Mouse (Mus musculus): ENCODE results near the gene Tmem59l.

Gene Tmem59l

GRCm38 (mm10) chr8:70486941-70487520, at the start of gene Tmem59l:
TSS of gene Tmem59l (minus strand) at chr8:70487358.
- in situ Hi-C loops (cut with MboI, MseI): no loop called here

- in situ Hi-C loops (cut with MboI, MseI): no loop called here
Observed at GRCm38 (mm10) chr8:70535701-70536100, 48.5 kb upstream of the Tmem59l start.

GRCm38 (mm10) chr8:70535221-70535620, 48.1 kb upstream of the Tmem59l start:
- in situ Hi-C loops (cut with MboI, MseI): no loop called here

GRCm38 (mm10) chr8:70534281-70534680, 47.1 kb upstream of the Tmem59l start:
- in situ Hi-C loops (cut with MboI, MseI): no loop called here

- in situ Hi-C loops (cut with MboI, MseI): no loop called here
Observed at GRCm38 (mm10) chr8:70530314-70530713, 43.2 kb upstream of the Tmem59l start.

GRCm38 (mm10) chr8:70529741-70530161, 42.6 kb upstream of the Tmem59l start:
- in situ Hi-C loops (cut with MboI, MseI): no loop called here

- in situ Hi-C loops (cut with MboI, MseI): no loop called here
Observed at GRCm38 (mm10) chr8:70529299-70529698, 42.1 kb upstream of the Tmem59l start.

- in situ Hi-C loops (cut with MboI, MseI): no loop called here
Observed at GRCm38 (mm10) chr8:70528182-70528797, 41.1 kb upstream of the Tmem59l start.

- in situ Hi-C loops (cut with MboI, MseI): no loop called here
Observed at GRCm38 (mm10) chr8:70527512-70528181, 40.5 kb upstream of the Tmem59l start, which contains the start of the genes Fkbp8 and Kxd1. TSS of gene Fkbp8 (plus strand) at chr8:70527724. TSS of gene Kxd1 (minus strand) at chr8:70527956.

- in situ Hi-C loops (cut with MboI, MseI): no loop called here
Observed at GRCm38 (mm10) chr8:70527111-70527511, 40.0 kb upstream of the Tmem59l start.

GRCm38 (mm10) chr8:70522592-70523403, 35.6 kb upstream of the Tmem59l start:
- in situ Hi-C loops (cut with MboI, MseI): loop anchor here (25.0 kb wide), 1 partner anchor 1140 kb away; the partner anchor contains the start of gene Unc13a

- in situ Hi-C loops (cut with MboI, MseI): loop anchor here (25.0 kb wide), 1 partner anchor 1143 kb away; the partner anchor contains the start of gene Unc13a
Observed at GRCm38 (mm10) chr8:70519606-70520005, 32.4 kb upstream of the Tmem59l start.

- in situ Hi-C loops (cut with MboI, MseI): loop anchor here (25.0 kb wide), 1 partner anchor 1143 kb away; the partner anchor contains the start of gene Unc13a
Observed at GRCm38 (mm10) chr8:70519043-70519442, 31.9 kb upstream of the Tmem59l start.

- in situ Hi-C loops (cut with MboI, MseI): loop anchor here (25.0 kb wide), 1 partner anchor 1144 kb away; the partner anchor contains the start of gene Unc13a
Observed at GRCm38 (mm10) chr8:70517940-70518643, 30.9 kb upstream of the Tmem59l start.

GRCm38 (mm10) chr8:70513441-70513840, 26.3 kb upstream of the Tmem59l start:
- in situ Hi-C loops (cut with MboI, MseI): loop anchor here (25.0 kb wide), 1 partner anchor 1149 kb away; the partner anchor contains the start of gene Unc13a

- in situ Hi-C loops (cut with MboI, MseI): loop anchor here (25.0 kb wide), 1 partner anchor 1150 kb away; the partner anchor contains the start of gene Unc13a
Observed at GRCm38 (mm10) chr8:70512253-70512903, 25.2 kb upstream of the Tmem59l start.

GRCm38 (mm10) chr8:70511770-70512169, 24.6 kb upstream of the Tmem59l start:
- in situ Hi-C loops (cut with MboI, MseI): loop anchor here (25.0 kb wide), 1 partner anchor 1151 kb away; the partner anchor contains the start of gene Unc13a

GRCm38 (mm10) chr8:70511174-70511573, 24.0 kb upstream of the Tmem59l start:
- in situ Hi-C loops (cut with MboI, MseI): loop anchor here (25.0 kb wide), 1 partner anchor 1151 kb away; the partner anchor contains the start of gene Unc13a

- in situ Hi-C loops (cut with MboI, MseI): loop anchor here (25.0 kb wide), 1 partner anchor 1152 kb away; the partner anchor contains the start of gene Unc13a
Observed at GRCm38 (mm10) chr8:70510228-70510915, 23.2 kb upstream of the Tmem59l start, which contains the start of gene Uba52. TSS of gene Uba52 (minus strand) at chr8:70510801.

Measured in T-helper 2 cell (primary cell).